ENCODE assay signal across 8 mouse cellular contexts in the genomic region with DNA sequence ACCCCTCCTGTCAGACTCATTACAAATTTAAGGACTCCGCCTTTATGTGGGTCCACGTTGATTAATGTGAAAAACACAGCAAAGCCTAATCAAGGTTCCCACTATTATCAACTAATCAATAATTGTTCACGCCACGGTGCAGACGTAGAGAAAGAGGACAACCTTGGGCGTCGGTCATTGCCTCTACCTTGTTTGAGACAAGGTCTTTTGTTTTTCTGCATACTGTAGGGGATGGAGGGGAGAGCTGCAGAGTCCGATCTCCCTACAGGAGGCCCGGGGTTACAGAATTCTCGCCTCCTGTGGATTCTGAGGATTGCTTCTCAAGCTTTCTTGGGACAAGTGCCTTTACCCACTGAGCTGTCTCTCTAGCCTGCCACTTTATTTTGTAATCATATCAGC. TPM values are rescaled to one million over a fixed set of nuclear protein-coding genes. Genes with fewer than 3 reads are reported as not detected.
DNase-seq lines count a peak whose midpoint lies in the region; ATAC-seq and TF ChIP-seq lines count a peak whose summit lies in the region.

No protein-coding gene starts in this region.

- H3K36me3 ChIP-seq in thymus, adult 2 months (ENCODE audit: control insufficient read depth, insufficient read depth, low read length): no peaks in the 10 kb centered on the region; the same call in 1 of the 2 replicates
- H3K36me3 ChIP-seq in intestine, postnatal 0 days (ENCODE audit: control insufficient read depth, insufficient read depth): no peaks in the 10 kb centered on the region; the same call in 1 of the 2 replicates
- peaks cover 3% of the 10 kb centered on the region; the same call in 1 of the 2 replicates for H3K36me3 ChIP-seq in neural tube, embryonic 12.5 days

- H3K27ac ChIP-seq in thymus, adult 2 months (ENCODE audit: control insufficient read depth, insufficient read depth, low read length): no peak overlapping the region
- H3K27ac ChIP-seq in intestine, postnatal 0 days (ENCODE audit: low read depth, low read length): peak overlapping the region; percentile 75
- peak overlapping the region; percentile 62 for H3K27ac ChIP-seq in neural tube, embryonic 12.5 days

- no peak for ATAC-seq in intestine, postnatal 0 days
- peak; percentile 41 for ATAC-seq in neural tube, embryonic 12.5 days (ENCODE audit: low FRiP score, low read depth)

- TF ChIP-seq POLR2A in thymus, adult 2 months (IDR thresholded peaks at IDR 0.05; ENCODE audit: control insufficient read depth, extremely low read depth, insufficient read depth, low read length, poor library complexity): no peak

- H3K9ac ChIP-seq in intestine, postnatal 0 days (ENCODE audit: low read depth, low read length): peak overlapping the region; percentile 62
- peak overlapping the region; percentile 74 for H3K9ac ChIP-seq in neural tube, embryonic 12.5 days

- 9% methylated on average over 10 of the region's 10 CpGs for whole genome bisulfite sequencing in thymus, adult 2 months
- WGBS in intestine, postnatal 0 days: 3% methylated on average over 10 of the region's 10 CpGs
- WGBS in neural tube, embryonic 12.5 days: 3% methylated on average over 10 of the region's 10 CpGs

- no peak for TF ChIP-seq CTCF in thymus, adult 2 months (IDR thresholded peaks at IDR 0.05; ENCODE audit: borderline replicate concordance, control insufficient read depth, extremely low read depth, insufficient read depth, low read length, poor library complexity)
- no peak for TF ChIP-seq CTCF in intestine, postnatal 0 days (IDR thresholded peaks at IDR 0.05; ENCODE audit: low read depth)

- peaks cover 5% of the 10 kb centered on the region for H3K4me1 ChIP-seq in thymus, adult 2 months (replicated peaks; ENCODE audit: control insufficient read depth, insufficient read depth, low read length)
- H3K4me1 ChIP-seq in intestine, postnatal 0 days (replicated peaks; ENCODE audit: control insufficient read depth, insufficient read depth, low read length): no peaks in the 10 kb centered on the region
- H3K4me1 ChIP-seq in neural tube, embryonic 12.5 days: no peaks in the 10 kb centered on the region

- H3K9me3 ChIP-seq in intestine, postnatal 0 days (ENCODE audit: control insufficient read depth): no peaks in the 10 kb centered on the region
- no peaks in the 10 kb centered on the region for H3K9me3 ChIP-seq in neural tube, embryonic 12.5 days

- peak; percentile 17 for DNase-seq in embryo, embryonic 11 days
- DNase-seq in embryo, embryonic 10.5 days (ENCODE audit: low spot score): no peak
- DNase-seq in thymus, adult 2 months: no peak
- no peak for DNase-seq in thymus, postnatal 10 days (ENCODE audit: low spot score in 2 of 2)
- no peak for DNase-seq in right cerebral cortex, postnatal 4 days
- no peak for DNase-seq in ovary, postnatal 10 days (ENCODE audit: low spot score)

- H3K4me2 ChIP-seq in intestine, postnatal 0 days (replicated peaks; ENCODE audit: low read depth): peak overlapping the region; percentile 77
- peak overlapping the region; percentile 67 for H3K4me2 ChIP-seq in neural tube, embryonic 12.5 days (replicated peaks)

- H3K4me3 ChIP-seq in thymus, adult 2 months (ENCODE audit: control insufficient read depth, insufficient read depth, low read length): peak overlapping the region; percentile 87
- peak overlapping the region; percentile 90 for H3K4me3 ChIP-seq in intestine, postnatal 0 days (ENCODE audit: low read depth, low read length)
- H3K4me3 ChIP-seq in neural tube, embryonic 12.5 days: peak overlapping the region; percentile 80

- H3K27me3 ChIP-seq in thymus, adult 2 months (ENCODE audit: control insufficient read depth, insufficient read depth, low read length): no peaks in the 10 kb centered on the region
- no peaks in the 10 kb centered on the region for H3K27me3 ChIP-seq in intestine, postnatal 0 days (replicated peaks; ENCODE audit: control insufficient read depth, insufficient read depth, low read length)
- no peaks in the 10 kb centered on the region for H3K27me3 ChIP-seq in neural tube, embryonic 12.5 days (replicated peaks)

RNA-seq across cellular contexts. Expression of a gene that starts 0.7 kb away (rescaled TPM):
- polyA plus RNA-seq in thymus, adult 2 months (2012; rRNA removed): 5.2 and 7.0 TPM in 2 replicates
- 9.3 and 11.2 TPM in 2 replicates for polyA plus RNA-seq in intestine, postnatal 0 days (2015; fragmentation: Nextera tagmentation; extraction: Ambion mirVana)
- 53.6 and 54.9 TPM in 2 replicates for polyA plus RNA-seq in neural tube, embryonic 12.5 days (2016; fragmentation: Nextera tagmentation; extraction: Ambion mirVana)

RNA-seq across cellular contexts. Expression of a gene that starts 6.9 kb away (rescaled TPM):
- polyA plus RNA-seq in thymus, adult 2 months (2012; rRNA removed): not detected in 2 replicates
- not detected in 2 replicates for polyA plus RNA-seq in intestine, postnatal 0 days (2015; fragmentation: Nextera tagmentation; extraction: Ambion mirVana)
- polyA plus RNA-seq in neural tube, embryonic 12.5 days (2016; fragmentation: Nextera tagmentation; extraction: Ambion mirVana): not detected in 2 replicates
